Mouse (Mus musculus) myocyte (in vitro differentiated cells): ENCODE data around the gene Tnfsf8.

ENCODE experiments used
- CEBPB ChIP-seq: IDR thresholded peaks from 2 replicates; pipeline ENCODE4 v1.6.1; 2011; ENCODE audit warnings: mild to moderate bottlenecking, moderate library complexity; ENCODE audit not compliant: poor library complexity, insufficient read depth, severe bottlenecking
- E2F4 ChIP-seq: IDR thresholded peaks from one replicate; pipeline ENCODE4 v1.6.1; 2011; ENCODE audit warnings: mild to moderate bottlenecking, control low read depth, moderate library complexity; ENCODE audit not compliant: insufficient read depth
- MAX ChIP-seq: IDR thresholded peaks from one replicate; pipeline ENCODE4 v1.6.1; 2011; ENCODE audit warnings: low read depth, mild to moderate bottlenecking, control low read depth
- MYOD1 ChIP-seq, 3 experiments: IDR thresholded peaks; one replicate each; pipeline ENCODE4 v1.6.1; 2011; ENCODE audit warnings: control low read depth in 2 of 3, low read depth in 2 of 3, mild to moderate bottlenecking in 2 of 3, moderate library complexity in 1 of 3; ENCODE audit not compliant: insufficient read length in 2 of 3, control insufficient read depth in 1 of 3
- POLR2A ChIP-seq: IDR thresholded peaks from one replicate; pipeline ENCODE4 v1.6.1; 2011; ENCODE audit warnings: low read depth, mild to moderate bottlenecking, control low read depth, moderate library complexity; ENCODE audit not compliant: insufficient read length
- SRF ChIP-seq: IDR thresholded peaks from one replicate; pipeline ENCODE4 v1.6.1; 2011; ENCODE audit warnings: low read depth; ENCODE audit not compliant: control insufficient read depth, insufficient read length
- TCF12 ChIP-seq: IDR thresholded peaks from one replicate; pipeline ENCODE4 v1.6.1; 2011; ENCODE audit warnings: mild to moderate bottlenecking, control low read depth; ENCODE audit not compliant: poor library complexity, insufficient read depth, severe bottlenecking

DNA sequence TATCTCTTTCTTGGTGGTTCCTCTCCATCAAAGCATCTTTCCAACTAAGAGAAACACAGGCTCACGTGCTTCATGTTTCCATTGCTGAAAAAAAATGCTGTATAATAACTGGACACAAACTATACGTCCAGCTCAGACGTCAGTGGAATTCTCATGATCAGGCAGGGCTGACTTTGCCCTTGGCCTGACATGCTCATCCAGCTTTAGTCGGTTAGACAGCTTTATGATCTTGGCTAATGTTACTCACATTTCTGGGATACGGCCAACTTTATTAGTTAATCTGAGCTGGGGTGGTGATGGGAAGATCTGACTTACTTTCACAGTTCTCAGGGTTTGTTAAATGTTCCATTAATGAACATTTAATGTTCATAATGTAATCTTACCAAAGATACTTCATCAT lies 77.3 kb downstream of the Tnfsf8 start:
- TF ChIP-seq POLR2A (no peak), SRF (no peak), E2F4 (no peak), MYOD1 (IDR thresholded peaks at IDR 0.05; ENCODE audit: control insufficient read depth in 1 of 3, insufficient read length in 2 of 3, low read depth in 2 of 3) (no peak), CEBPB (no peak), TCF12 (no peak), MAX (no peak)
